Mouse (Mus musculus): ENCODE results near the gene Crip1.

DNA sequence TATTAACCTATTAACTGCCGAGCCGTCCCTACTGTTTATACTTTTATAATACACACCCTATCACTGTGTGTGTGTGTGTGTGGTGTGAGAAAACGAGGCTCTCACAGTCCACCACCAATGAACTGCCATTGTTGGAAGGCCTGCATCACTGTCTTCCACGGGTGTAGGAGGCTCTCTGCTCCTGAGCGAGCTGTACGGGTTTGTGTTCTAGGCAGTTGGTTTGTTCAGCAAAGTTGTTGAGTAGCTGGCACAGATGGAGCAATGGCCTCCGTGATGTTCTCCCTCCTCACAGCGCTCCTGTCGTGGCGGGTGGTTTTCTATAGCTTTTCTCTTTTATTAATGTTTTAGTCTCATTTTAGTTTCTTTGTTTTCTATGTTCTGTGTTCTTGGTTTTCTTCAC is 36.3 kb upstream of the Crip1 start:
- TF ChIP-seq EP300 (optimal IDR thresholded peaks at IDR 0.05) (no peak), CTCF (IDR thresholded peaks at IDR 0.05; ENCODE audit: low read depth) (no peak)

All from stomach, postnatal 0 days (tissue).